Mouse (Mus musculus) cerebellum, adult 2 months (tissue): ENCODE measurements around the gene Ski.

Experiments
- CTCF ChIP-seq: fragments of 200-500 bp; IDR thresholded peaks from 2 replicates; pipeline ENCODE4 v1.5.1; 2011; ENCODE audit warnings: low read depth, mild to moderate bottlenecking, control low read depth, low read length, moderate library complexity, borderline replicate concordance; ENCODE audit not compliant: insufficient read depth
- POLR2A ChIP-seq: fragments of 200-500 bp; IDR thresholded peaks from 2 replicates; pipeline ENCODE4 v1.6.1; 2011; ENCODE audit warnings: low read length, control low read depth, borderline replicate concordance; ENCODE audit not compliant: insufficient read depth

DNA sequence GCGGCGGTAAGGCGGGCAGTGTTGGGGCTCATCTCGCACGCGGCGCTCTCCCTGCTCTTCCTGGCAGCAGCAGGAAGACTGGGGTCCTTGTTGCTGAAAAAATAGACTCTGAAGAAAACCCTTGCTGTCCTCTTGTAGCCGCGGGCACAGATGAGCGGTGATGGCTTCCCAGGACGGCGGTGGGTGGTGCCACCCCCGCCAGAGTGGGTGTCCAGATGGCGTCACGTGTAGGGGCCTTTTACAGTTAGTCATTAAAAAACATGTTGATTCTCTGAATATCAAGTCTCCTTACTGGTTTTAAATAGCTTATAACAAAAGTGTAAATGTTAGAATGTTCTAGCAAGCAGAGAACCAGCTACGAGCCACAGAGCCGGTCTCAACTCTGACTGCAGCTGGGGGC is 65.7 kb downstream of the Ski start:
- TF ChIP-seq CTCF (no peak), POLR2A (no peak)
